Comparison of ENCODE assay signal across 9 mouse cellular contexts in genomic region chr1:176999011-176999410, GRCm38 (mm10).
A peak's percentile ranks its signal among the peaks of the same experiment; 100 is the strongest.
DNase-seq lines count a peak whose midpoint lies in the region; ATAC-seq lines count a peak whose summit lies in the region.
"Had no signal": no experiment of that assay in that cellular context is flagged by ENCODE, and none has a peak within 500 bp of the region (broad histone marks: within the 10 kb centered on the region; RNA-seq: fewer than 3 reads in every experiment).

No protein-coding gene starts in this region.

- peak overlapping the region; percentile 44 for H3K27ac ChIP-seq in embryonic facial prominence, embryonic 10.5 days (replicated peaks)
- no peak overlapping the region for H3K27ac ChIP-seq in limb, embryonic 11.5 days (replicated peaks; ENCODE audit: low read depth, low read length)
- H3K27ac ChIP-seq: heart, embryonic 15.5 days had no signal

- H3K36me3 ChIP-seq in embryonic facial prominence, embryonic 10.5 days (replicated peaks) = no peaks in the 10 kb centered on the region
- no peaks in the 10 kb centered on the region for H3K36me3 ChIP-seq in limb, embryonic 11.5 days (ENCODE audit: control insufficient read depth, insufficient read depth, low read length)
- H3K36me3 ChIP-seq: heart, embryonic 15.5 days had no signal

- no peak overlapping the region for H3K4me2 ChIP-seq in limb, embryonic 11.5 days (ENCODE audit: low read depth, severe bottlenecking)
- H3K4me2 ChIP-seq: heart, embryonic 15.5 days had no signal

- H3K27me3 ChIP-seq in embryonic facial prominence, embryonic 10.5 days (replicated peaks; ENCODE audit: low read depth, poor library complexity, severe bottlenecking) = peaks cover 9% of the 10 kb centered on the region
- H3K27me3 ChIP-seq in limb, embryonic 11.5 days (ENCODE audit: control insufficient read depth, insufficient read depth, low read length) = peaks cover 3% of the 10 kb centered on the region; the same call in 1 of the 2 replicates
- H3K27me3 ChIP-seq: heart, embryonic 15.5 days had no signal

- 39% methylated on average over 6 of the region's 6 CpGs for WGBS in embryonic facial prominence, embryonic 10.5 days
- WGBS in limb, embryonic 11.5 days = 13% methylated on average over 6 of the region's 6 CpGs

- peak; percentile 70 for ATAC-seq in limb, embryonic 11.5 days (ENCODE audit: insufficient number of reproducible peaks, low FRiP score, low TSS enrichment, low read depth)
- ATAC-seq in neutrophil, adult 5-6 weeks (ENCODE audit: extremely low read depth, insufficient number of reproducible peaks, low FRiP score, poor library complexity, severe bottlenecking) = peak; percentile 73

- no peak overlapping the region for H3K9ac ChIP-seq in limb, embryonic 11.5 days (ENCODE audit: low read length)
- H3K9ac ChIP-seq: heart, embryonic 15.5 days had no signal

- no peak overlapping the region for H3K4me3 ChIP-seq in embryonic facial prominence, embryonic 10.5 days
- H3K4me3 ChIP-seq in limb, embryonic 11.5 days (ENCODE audit: low read depth, low read length) = no peak overlapping the region
- H3K4me3 ChIP-seq: heart, embryonic 15.5 days had no signal

- H3K9me3 ChIP-seq in embryonic facial prominence, embryonic 10.5 days = no peaks in the 10 kb centered on the region
- no peaks in the 10 kb centered on the region for H3K9me3 ChIP-seq in limb, embryonic 11.5 days (ENCODE audit: control insufficient read depth, low read length)
- H3K9me3 ChIP-seq: heart, embryonic 15.5 days had no signal

- peak; percentile 51 for DNase-seq in kidney, postnatal 10 days
- no peak for DNase-seq in kidney, adult 18-20 months
- DNase-seq in embryonic facial prominence, embryonic 10.5 days (ENCODE audit: low spot score) = peak; percentile 62
- peak; percentile 65 for DNase-seq in limb, embryonic 11.5 days (ENCODE audit: low spot score)
- DNase-seq in right cerebral cortex, postnatal 36 days (ENCODE audit: low spot score in 2 of 2) = no peak
- DNase-seq in ovary, adult 18-20 months (ENCODE audit: low spot score) = no peak
- no peak for DNase-seq in urinary bladder, postnatal 25 days (ENCODE audit: low spot score)

- H3K4me1 ChIP-seq in embryonic facial prominence, embryonic 10.5 days = peaks cover 77% of the 10 kb centered on the region
- H3K4me1 ChIP-seq in limb, embryonic 11.5 days (ENCODE audit: control insufficient read depth, insufficient read depth, low read length) = peaks cover 25% of the 10 kb centered on the region

Comparison
In these comparisons a context has a peak if more than half of its experiments do, and no peak if none do; other contexts are left out.
1. DNase-seq: peak in kidney, postnatal 10 days (single experiment), embryonic facial prominence, embryonic 10.5 days (single experiment) and limb, embryonic 11.5 days (single experiment); none in kidney, adult 18-20 months (single experiment), right cerebral cortex, postnatal 36 days (0 of 2), ovary, adult 18-20 months (single experiment) and urinary bladder, postnatal 25 days (single experiment).